Mouse (Mus musculus) hindbrain, embryonic 15.5 days (tissue): ENCODE data around the gene Primpol. TPM values are rescaled to one million over a fixed set of nuclear protein-coding genes. Genes with fewer than 3 reads are reported as not detected.

ENCODE experiments used
- polyA plus RNA-seq: library from polyadenylated mRNA; unstranded; fragments of >200 nt; fragmentation: Nextera tagmentation; extraction: Ambion mirVana; gene quantifications from 2 replicates; pipeline ENCODE4 v1.2.1, GENCODE M21; 2015

Primpol gene
- polyA plus RNA-seq, 1 experiment from 2014 or later, result 7.4 TPM

Other genes starting within 250 kb of the Primpol start
- 18.4 TPM in 2 replicates for gene Acsl1, start 146.2 kb downstream of the Primpol start, polyA plus RNA-seq
- gene Cenpu, start 65.2 kb downstream of the Primpol start, polyA plus RNA-seq, result 6.4 and 6.9 TPM in 2 replicates
- 196 and 204 TPM in 2 replicates for gene Casp3, start 79 bp upstream of the Primpol start, polyA plus RNA-seq
- gene Irf2, start 122.5 kb upstream of the Primpol start, polyA plus RNA-seq, result 11.2 TPM in 2 replicates